Mouse (Mus musculus) R1 (cell line): Measurements from ENCODE around the gene 4833427G06Rik.
"Not testable (repeated sequence)": the region's sequence is repeated elsewhere in the genome, so short reads cannot be mapped to it uniquely, and the experiment has no call there.

Experiments used
- DNase-seq: peaks from one replicate; pipeline ENCODE4 v3.0.0-alpha.2; 2018; ENCODE audit warnings: low read depth, low spot score

4833427G06Rik gene

GRCm38 (mm10) chr9:51101756-51102425 lies at the start of gene 4833427G06Rik:
4833427G06Rik (minus strand) TSS chr9:51102078.
- DNase-seq, result peak; percentile 78

- no peak for DNase-seq
Measured at GRCm38 (mm10) chr9:51147294-51147693, 45.4 kb upstream of the 4833427G06Rik start.

GRCm38 (mm10) chr9:51146496-51146895 lies 44.6 kb upstream of the 4833427G06Rik start:
- DNase-seq, result no peak

GRCm38 (mm10) chr9:51144218-51144617 lies 42.3 kb upstream of the 4833427G06Rik start:
- no peak for DNase-seq

GRCm38 (mm10) chr9:51143437-51143836 lies 41.6 kb upstream of the 4833427G06Rik start:
- DNase-seq, result no peak

- DNase-seq, result no peak
Measured at GRCm38 (mm10) chr9:51140711-51141110, 38.8 kb upstream of the 4833427G06Rik start.

- not testable (repeated sequence) for DNase-seq
Measured at GRCm38 (mm10) chr9:51139401-51139800, 37.5 kb upstream of the 4833427G06Rik start.

GRCm38 (mm10) chr9:51138301-51138700 lies 36.4 kb upstream of the 4833427G06Rik start:
- no peak for DNase-seq

- no peak for DNase-seq
Measured at GRCm38 (mm10) chr9:51137836-51138235, 36.0 kb upstream of the 4833427G06Rik start.

GRCm38 (mm10) chr9:51137432-51137831 lies 35.6 kb upstream of the 4833427G06Rik start:
- no peak for DNase-seq

- no peak for DNase-seq
Measured at GRCm38 (mm10) chr9:51136985-51137384, 35.1 kb upstream of the 4833427G06Rik start.

GRCm38 (mm10) chr9:51114767-51115166 lies 12.9 kb upstream of the 4833427G06Rik start:
- DNase-seq, result no peak

- no peak for DNase-seq
Measured at GRCm38 (mm10) chr9:51105751-51106150, 3.9 kb upstream of the 4833427G06Rik start.

GRCm38 (mm10) chr9:51103808-51104514 lies 2.1 kb upstream of the 4833427G06Rik start:
- DNase-seq, result peak; percentile 42

- peak; percentile 52 for DNase-seq
Measured at GRCm38 (mm10) chr9:51102963-51103807, 1.3 kb upstream of the 4833427G06Rik start.

- no peak for DNase-seq
Measured at GRCm38 (mm10) chr9:51096306-51096705, 5.6 kb downstream of the 4833427G06Rik start.

GRCm38 (mm10) chr9:51093697-51094096 lies 8.2 kb downstream of the 4833427G06Rik start:
- DNase-seq, result no peak

GRCm38 (mm10) chr9:51081614-51082013 lies 20.3 kb downstream of the 4833427G06Rik start:
- no peak for DNase-seq

- DNase-seq, result peak; percentile 68
Measured at GRCm38 (mm10) chr9:51076979-51077315, 24.9 kb downstream of the 4833427G06Rik start, which contains the start of gene Layn. Layn (minus strand) TSS chr9:51077094.

- peak; percentile 43 for DNase-seq
Measured at GRCm38 (mm10) chr9:51076300-51076978, 25.4 kb downstream of the 4833427G06Rik start.

GRCm38 (mm10) chr9:51075780-51076179 lies 26.1 kb downstream of the 4833427G06Rik start:
- DNase-seq, result peak; percentile 8

- DNase-seq, result no peak
Measured at GRCm38 (mm10) chr9:51070801-51071200, 31.1 kb downstream of the 4833427G06Rik start.
